Mouse (Mus musculus) spleen, adult 2 months (tissue): ENCODE data around the gene Muc1.

Experiments
- CTCF ChIP-seq: fragments of 200-500 bp; IDR thresholded peaks from 2 replicates; pipeline ENCODE4 v1.5.1; 2011; ENCODE audit warnings: mild to moderate bottlenecking, inconsistent platforms; ENCODE audit not compliant: insufficient read depth, insufficient read length, insufficient replicate concordance; ENCODE audit errors: extremely low read depth
- POLR2A ChIP-seq: fragments of 200-500 bp; IDR thresholded peaks from 2 replicates; pipeline ENCODE4 v1.6.1; 2011; ENCODE audit warnings: low read depth, low read length, inconsistent platforms

DNA sequence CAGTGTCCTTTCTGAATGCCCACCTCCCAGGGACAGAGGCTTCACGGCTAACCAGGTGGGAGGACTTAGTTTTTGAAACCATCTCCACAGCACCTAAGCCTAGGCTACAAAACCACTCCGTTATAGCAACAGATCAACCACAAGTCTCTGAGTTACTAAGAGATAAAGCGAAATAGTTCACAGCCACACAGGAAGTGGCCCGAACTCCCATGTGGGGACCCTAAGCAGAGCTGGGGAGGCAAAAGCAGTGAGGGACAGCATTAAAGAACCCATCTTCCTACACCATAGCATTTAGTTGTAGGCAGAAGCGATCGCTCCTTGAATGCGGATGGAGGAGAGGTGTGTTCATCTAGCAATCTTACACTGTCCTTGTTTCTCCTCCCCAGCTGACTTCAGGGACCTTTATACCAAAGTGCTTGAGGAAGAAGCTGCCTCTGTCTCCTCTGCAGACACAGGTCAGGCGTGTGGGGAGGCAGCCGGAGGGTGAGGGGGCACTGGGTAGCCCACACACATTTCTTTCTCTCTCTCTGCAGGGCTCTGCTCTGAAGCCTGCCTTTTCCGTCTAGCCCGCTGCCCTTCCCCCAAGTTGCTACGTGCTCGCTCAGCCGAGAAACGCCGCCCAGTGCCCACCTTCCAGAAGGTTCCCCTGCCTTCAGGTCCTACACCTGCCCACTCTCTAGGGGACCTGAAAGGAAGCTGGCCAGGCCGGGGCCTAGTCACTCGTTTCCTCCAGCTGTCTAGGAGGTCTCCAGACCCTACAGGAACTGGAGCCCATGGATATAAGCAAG lies 41.0 kb upstream of the Muc1 start:
- TF ChIP-seq CTCF (no peak), POLR2A (no peak)
